Mouse (Mus musculus): ENCODE measurements around the gene Hap1.
A peak's percentile ranks its signal among the peaks of the same experiment; 100 is the strongest.
"Not testable (repeated sequence)": the region's sequence is repeated elsewhere in the genome, so short reads cannot be mapped to it uniquely, and the experiment has no call there.

Gene Hap1

DNA sequence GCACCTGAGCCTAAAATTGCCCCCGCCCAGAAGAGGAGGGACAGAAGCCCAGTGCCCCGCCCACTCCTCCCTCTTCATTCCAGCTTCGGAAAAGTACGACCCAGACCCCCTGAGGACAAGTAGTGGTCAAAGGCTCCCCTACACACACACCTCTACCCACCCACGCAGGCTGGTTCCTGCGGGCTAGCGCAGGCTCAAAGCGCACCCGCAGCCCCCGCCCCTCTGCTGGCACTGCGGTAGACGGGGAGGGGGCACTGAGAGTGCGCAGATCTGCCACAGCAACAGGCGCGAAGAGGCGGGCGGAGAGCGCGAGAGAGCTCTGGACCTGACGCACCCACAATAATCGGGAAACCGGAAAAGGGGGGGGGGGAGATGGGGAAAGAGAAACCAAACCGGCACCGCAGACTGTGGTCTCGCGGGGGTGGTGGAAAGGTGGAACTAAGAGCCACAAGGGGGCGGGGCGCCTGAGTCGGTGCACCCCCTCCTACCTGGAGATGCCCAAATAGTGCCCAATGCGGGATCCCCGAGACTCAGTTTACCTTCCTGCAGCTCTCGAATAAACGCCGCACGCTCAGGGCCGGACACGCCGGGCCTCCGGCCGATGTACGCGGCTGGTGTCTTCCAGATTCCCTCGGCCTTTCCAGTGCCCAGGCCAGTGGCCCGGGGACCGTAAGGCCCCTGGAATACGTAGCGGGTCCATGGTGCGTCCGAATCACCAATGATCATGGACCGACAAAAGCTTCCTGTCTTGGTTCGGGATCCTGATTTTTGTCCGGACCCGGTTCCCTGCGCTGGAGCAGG, 577 bp downstream of the Hap1 start:
- DNase-seq (ENCODE audit: low spot score) = peak; percentile 54

DNA sequence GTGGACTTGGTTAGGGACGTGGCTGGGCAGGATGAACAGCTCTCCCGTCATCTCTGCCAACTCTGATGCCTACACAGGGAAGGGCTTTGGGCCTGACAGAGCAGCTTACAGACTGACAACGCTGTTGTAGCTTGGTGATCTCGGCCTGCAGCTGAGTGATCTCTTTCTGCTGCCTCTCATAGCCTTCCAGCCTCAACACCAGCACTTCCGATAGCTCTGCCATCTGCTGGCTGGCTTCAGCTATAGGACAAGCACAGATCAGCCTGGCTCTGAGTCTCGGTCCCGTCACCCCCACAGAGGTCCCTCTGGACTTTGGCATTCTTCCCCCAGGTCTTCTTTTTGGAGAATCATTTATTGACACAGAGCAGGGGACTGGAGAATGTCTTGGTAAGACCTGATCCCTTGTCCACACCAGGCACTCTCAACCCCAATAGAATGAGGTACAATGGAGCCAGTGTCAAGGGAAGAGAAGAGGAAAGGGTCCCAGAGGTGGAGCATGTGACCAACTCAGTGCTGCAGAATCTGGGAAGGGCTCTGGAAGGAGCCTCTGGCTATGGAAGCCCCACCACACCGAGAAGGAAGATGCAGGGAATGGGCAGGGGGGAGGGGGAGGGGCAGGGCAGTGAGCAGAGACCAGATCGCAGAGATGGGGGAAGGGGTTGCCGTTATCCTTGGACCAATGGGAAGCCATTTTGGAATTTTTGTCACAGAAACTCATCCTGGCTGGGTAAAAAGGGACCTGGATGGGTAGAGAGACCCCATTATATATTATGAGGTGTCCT, 3.7 kb downstream of the Hap1 start:
- peak; percentile 58 for DNase-seq (ENCODE audit: low spot score)

- DNase-seq (ENCODE audit: low spot score) = no peak
These were observed 11.7 kb downstream of the Hap1 start for GRCm38 (mm10) chr11:100344269-100344668.

DNA sequence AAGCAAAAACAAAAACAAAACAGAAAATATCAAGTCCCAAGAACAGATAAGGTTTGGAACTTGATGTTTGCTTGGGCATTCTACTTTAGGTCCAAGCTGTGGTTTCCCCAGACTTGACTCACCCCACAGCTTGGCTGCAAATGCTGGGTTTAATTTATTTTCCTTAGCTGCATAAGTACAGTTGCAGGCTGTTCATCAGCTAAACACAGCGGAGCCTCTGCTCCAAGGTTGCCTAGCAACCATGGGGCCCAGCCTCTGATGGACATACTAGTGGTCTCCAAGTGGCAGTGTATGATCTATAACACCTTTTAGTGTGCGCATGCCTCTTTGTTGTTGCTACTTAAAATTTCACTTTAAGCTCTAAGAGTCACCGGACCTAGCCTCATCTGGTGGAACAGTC, 20.2 kb downstream of the Hap1 start:
- DNase-seq (ENCODE audit: low spot score) = peak; percentile 69

GRCm38 (mm10) chr11:100333944-100334457, 21.9 kb downstream of the Hap1 start, which contains the start of gene Gast:
Gene Gast, plus strand, starts transcription at chr11:100334407.
- no peak for DNase-seq (ENCODE audit: low spot score)

DNA sequence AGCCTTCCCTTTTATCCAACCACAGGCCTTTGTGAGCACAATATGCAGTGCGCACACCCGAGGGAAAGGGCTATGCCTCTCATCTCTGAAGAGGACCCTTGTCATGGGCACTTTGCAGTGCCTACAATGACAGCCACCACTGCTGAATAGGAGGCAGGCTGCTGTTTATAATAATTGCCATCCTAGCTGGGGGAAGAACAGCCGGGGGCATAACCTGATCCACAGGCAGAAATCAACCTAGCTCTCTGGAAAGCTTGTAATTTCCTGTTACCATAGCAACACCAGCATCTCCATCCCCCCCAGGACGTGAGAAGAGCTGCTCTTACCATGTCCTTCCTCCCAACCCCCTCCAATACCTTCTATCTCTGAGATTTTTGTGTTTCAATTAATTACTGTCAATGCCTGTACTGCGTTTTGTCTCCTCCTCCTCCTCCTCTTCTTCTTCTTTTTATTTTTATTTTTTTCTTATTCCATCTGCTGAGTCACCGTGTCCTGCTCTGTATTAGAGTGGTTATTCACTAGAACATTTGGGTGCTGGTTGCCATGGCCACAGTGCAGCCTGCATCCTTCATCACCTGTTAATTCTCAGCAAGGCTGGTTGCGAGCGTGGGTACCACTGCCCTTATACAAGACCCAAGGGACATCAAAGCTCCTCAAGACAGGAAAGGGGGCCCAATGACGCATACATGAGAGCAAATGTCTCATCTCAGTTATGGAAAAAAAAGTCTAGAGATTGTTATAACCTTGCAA, 23.0 kb downstream of the Hap1 start:
- no peak for DNase-seq (ENCODE audit: low spot score)

- DNase-seq (ENCODE audit: low spot score) = not testable (repeated sequence)
These were observed 25.0 kb downstream of the Hap1 start for GRCm38 (mm10) chr11:100330816-100331375.

GRCm38 (mm10) chr11:100330235-100330634, 25.7 kb downstream of the Hap1 start:
- DNase-seq (ENCODE audit: low spot score) = no peak

DNA sequence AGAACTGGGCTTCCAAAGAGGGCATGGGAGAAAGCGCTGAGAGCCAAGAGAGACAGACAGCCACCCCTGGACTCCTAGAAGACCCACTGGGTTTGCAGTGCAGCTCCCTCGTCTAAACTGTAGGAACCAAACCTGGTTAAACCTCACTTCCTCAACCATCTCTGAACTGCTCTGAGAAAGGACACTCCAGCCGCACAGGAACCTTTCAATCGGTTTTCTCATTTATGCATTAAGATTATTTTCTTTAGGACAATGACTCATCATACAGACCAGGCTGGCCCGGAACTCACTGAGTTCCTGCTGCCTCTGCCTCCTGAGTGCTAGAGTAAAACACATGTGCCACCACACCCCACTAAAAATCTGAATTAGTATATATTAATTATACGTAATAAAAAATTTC, 28.2 kb downstream of the Hap1 start:
- DNase-seq (ENCODE audit: low spot score) = no peak

DNA sequence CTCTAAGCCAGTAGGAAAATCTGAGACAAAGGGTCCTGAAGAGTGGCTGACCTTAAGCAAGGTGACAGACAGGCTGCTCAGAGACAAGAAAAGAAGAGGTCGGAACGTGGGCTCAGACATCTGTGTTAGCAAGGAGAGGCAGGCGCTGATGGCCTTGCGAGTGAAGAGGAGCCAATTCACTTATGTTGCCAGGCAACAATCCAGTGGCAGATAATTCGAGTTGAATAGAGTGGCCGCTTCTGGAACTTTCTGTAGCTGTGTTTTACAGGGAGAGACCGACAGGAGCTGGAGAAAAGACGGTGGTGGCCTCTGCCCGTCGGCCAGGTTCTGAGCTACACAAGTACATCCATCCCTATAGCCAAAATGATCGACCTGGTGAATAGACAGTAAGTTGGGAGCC, 28.6 kb downstream of the Hap1 start:
- no peak for DNase-seq (ENCODE audit: low spot score)

DNA sequence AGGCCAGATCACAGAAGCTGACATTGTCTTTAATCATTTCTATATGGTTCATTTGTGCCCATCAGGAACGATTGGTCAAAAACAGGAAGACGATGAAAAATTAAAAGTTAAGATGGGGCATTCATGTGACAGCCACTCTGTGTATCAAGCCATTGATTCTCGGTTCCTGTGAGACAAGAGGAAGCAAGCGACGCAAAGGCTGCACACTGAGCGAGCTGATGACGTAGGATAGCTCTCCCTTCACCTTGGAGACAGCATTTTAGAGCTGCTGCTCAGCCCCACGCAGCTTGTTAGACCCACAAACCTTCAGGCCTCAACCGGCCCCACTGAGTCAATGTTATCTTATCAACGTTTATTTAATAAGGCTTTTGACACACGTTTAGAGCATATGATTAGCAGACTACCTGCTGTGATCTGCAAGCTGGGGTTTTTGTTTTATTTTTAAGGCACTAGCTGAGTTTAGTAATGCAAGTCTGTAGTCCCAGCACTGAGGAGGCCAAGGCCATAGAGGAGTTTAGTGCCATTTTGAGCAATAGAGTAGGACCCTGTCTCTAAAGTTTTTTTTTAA, 30.8 kb downstream of the Hap1 start:
- DNase-seq (ENCODE audit: low spot score) = peak; percentile 16

GRCm38 (mm10) chr11:100323578-100323977, 32.4 kb downstream of the Hap1 start:
- DNase-seq (ENCODE audit: low spot score) = peak; percentile 85

DNA sequence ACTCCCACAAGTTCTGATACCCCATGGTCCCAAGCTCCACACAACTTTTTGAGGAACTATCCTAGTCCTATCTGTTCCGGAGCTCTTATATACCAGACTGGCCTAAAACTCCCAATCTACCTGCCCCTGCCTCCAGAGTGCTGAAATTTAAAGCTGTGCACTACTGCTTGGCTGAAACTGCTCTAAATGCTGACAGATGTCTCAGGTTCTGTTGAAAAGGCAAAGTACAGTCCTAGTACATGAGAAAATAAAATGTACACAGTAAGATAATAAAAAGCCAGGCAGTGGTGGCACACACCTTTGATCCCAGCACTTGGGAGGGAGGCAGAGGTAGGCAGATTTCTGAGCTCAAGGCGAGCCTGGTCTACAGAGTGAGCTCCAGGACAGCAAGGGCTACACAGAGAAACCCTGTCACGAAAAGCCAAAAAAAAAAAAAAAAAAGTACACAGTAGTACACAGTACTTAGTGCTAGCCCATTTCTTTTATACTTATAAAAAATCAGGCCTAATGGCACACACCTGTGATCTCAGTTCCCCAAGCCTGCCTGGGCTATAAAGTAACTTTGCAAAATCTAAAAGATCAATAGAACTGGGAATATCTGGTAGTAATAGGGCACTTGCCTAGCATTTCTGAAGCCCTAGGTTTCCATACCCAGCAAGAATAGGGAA, 33.2 kb downstream of the Hap1 start:
- DNase-seq (ENCODE audit: low spot score) = no peak

GRCm38 (mm10) chr11:100321479-100322305, 34.2 kb downstream of the Hap1 start:
- not testable (repeated sequence) for DNase-seq (ENCODE audit: low spot score)

GRCm38 (mm10) chr11:100320701-100321410, 35.1 kb downstream of the Hap1 start:
- DNase-seq (ENCODE audit: low spot score) = not testable (repeated sequence)

- DNase-seq (ENCODE audit: low spot score) = peak; percentile 95
These were observed 35.7 kb downstream of the Hap1 start for GRCm38 (mm10) chr11:100320172-100320630.

DNA sequence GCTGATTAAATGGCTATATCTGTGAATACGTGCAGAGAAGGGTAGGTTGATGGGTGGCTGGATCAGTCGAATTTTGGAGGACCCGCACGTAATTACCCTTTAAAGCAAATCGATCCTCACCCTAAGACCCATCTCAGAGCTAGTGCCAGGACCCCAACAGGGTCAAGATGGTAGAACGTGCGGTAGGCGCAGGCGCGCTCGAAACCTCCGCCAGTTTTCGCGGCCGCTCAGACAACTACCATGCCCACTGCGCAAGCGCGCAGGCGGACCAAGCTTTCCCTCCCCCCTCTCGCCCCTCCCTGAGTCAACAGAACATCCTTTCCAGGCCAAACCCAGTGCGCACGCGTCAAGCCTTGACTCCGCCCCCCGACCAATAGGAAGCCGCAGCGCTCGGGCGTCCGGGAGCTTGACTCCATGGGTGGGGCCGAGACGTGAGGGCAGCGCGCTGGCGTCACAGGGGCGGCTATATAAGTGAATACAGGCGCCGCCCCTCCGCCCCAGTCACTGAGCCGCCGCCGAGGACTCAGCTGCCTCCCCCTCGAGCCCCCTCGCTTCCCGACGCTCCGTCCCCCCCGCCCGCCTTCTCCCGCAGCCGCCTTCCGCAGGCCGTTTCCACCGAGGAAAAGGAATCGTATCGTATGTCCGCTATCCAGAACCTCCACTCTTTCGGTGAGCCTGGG, 36.3 kb downstream of the Hap1 start, which contains the start of gene Eif1:
Eif1 (plus strand) TSS at position 394 of the 680 bp plus-strand sequence.
- peak; percentile 100 for DNase-seq (ENCODE audit: low spot score)
